Mouse (Mus musculus) thymus, postnatal 25 days (tissue): Measurements from ENCODE around the gene Ccnd1.
A peak's percentile ranks its signal among the peaks of the same experiment; 100 is the strongest.
"Not testable (repeated sequence)": the region's sequence is repeated elsewhere in the genome, so short reads cannot be mapped to it uniquely, and the experiment has no call there.

Experiments used
- DNase-seq: peaks from one replicate; pipeline ENCODE4 v3.0.0; 2022

Ccnd1 gene

GRCm38 (mm10) chr7:144905514-144905913, 34.2 kb downstream of the Ccnd1 start:
- not testable (repeated sequence) for DNase-seq

GRCm38 (mm10) chr7:144898506-144898905, 41.2 kb downstream of the Ccnd1 start:
- no peak for DNase-seq

GRCm38 (mm10) chr7:144896294-144897218, 43.2 kb downstream of the Ccnd1 start, which contains the start of gene Fgf15:
Gene Fgf15 (plus strand): TSS chr7:144896531.
- DNase-seq, result no peak

GRCm38 (mm10) chr7:144895305-144896111, 44.2 kb downstream of the Ccnd1 start:
- DNase-seq, result peak; percentile 50

- DNase-seq, result no peak
These were observed 45.0 kb downstream of the Ccnd1 start for GRCm38 (mm10) chr7:144894706-144895105.

GRCm38 (mm10) chr7:144894191-144894590, 45.5 kb downstream of the Ccnd1 start:
- DNase-seq, result no peak

- no peak for DNase-seq
These were observed 47.4 kb downstream of the Ccnd1 start for GRCm38 (mm10) chr7:144892322-144892721.

- no peak for DNase-seq
These were observed 47.9 kb downstream of the Ccnd1 start for GRCm38 (mm10) chr7:144891863-144892262.

GRCm38 (mm10) chr7:144890661-144891060, 49.1 kb downstream of the Ccnd1 start:
- not testable (repeated sequence) for DNase-seq

- no peak for DNase-seq
These were observed 51.0 kb downstream of the Ccnd1 start for GRCm38 (mm10) chr7:144888564-144889299.

GRCm38 (mm10) chr7:144887672-144888071, 52.1 kb downstream of the Ccnd1 start:
- DNase-seq, result no peak

GRCm38 (mm10) chr7:144883106-144883505, 56.6 kb downstream of the Ccnd1 start:
- DNase-seq, result no peak
